Mouse (Mus musculus) olfactory bulb, adult 2 months (tissue): ENCODE data around the gene Mosmo.

Experiments used
- CTCF ChIP-seq: fragments of 200-500 bp; IDR thresholded peaks from 2 replicates; pipeline ENCODE4 v1.5.1; 2012; ENCODE audit warnings: low read depth, mild to moderate bottlenecking, low read length, moderate library complexity; ENCODE audit not compliant: insufficient read depth
- POLR2A ChIP-seq: fragments of 200-500 bp; IDR thresholded peaks from 2 replicates; pipeline ENCODE4 v1.6.1; 2012; ENCODE audit warnings: mild to moderate bottlenecking, low read depth, low read length, moderate library complexity; ENCODE audit not compliant: insufficient read depth

GRCm38 (mm10) chr7:120690634-120691033 is 13.2 kb downstream of the Mosmo start:
- TF ChIP-seq POLR2A (no peak), CTCF (peak; percentile 11; the same call in 1 of the 2 replicates)
